Comparison of ENCODE assay signal across 12 mouse cellular contexts in the genomic region with DNA sequence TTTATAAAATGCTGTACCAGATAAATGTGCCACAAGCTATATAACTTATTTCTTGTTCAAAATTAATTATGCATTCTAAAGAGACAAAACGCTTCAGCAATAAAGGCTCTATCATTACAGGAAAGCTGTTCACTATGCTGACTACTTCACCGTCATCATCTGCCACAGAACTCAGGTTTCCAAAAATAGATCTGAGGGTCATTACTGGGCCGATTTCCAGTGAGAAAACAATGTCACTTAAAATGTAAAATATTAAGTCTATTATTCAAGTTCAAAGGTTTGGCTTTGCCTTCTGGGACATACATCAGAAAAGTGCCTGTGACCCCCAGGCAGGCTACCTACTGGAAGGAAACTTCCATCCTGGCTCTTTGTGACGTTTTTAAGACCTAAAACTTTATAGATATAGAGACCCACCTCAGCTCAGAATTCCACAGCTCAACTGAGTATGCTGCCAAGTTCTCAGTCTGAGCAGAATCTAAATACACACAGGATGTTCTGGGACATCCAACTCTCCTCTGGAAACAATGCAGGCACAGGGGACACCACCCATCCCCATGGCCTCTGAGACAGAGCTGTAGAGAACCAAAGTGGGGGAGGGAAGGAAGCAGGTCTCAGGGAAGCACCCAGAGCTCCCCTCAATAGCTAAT. TPM values are rescaled to one million over a fixed set of nuclear protein-coding genes. Genes with fewer than 3 reads are reported as not detected.
DNase-seq lines count a peak whose midpoint lies in the region; ATAC-seq and TF ChIP-seq lines count a peak whose summit lies in the region.
"Had no signal": no experiment of that assay in that cellular context is flagged by ENCODE, and none has a peak within 500 bp of the region (broad histone marks: within the 10 kb centered on the region; RNA-seq: fewer than 3 reads in every experiment).

No protein-coding gene starts in this region.

- TF ChIP-seq CTCF in kidney, adult 2 months (conservative IDR thresholded peaks at IDR 0.05; ENCODE audit: insufficient read depth, insufficient read length, low read depth, low read length), result no peak

- H3K9me3 ChIP-seq in embryonic facial prominence, embryonic 14.5 days (ENCODE audit: control insufficient read depth, low read length), result no peaks in the 10 kb centered on the region
- H3K9me3 ChIP-seq in embryonic facial prominence, embryonic 10.5 days, result no peaks in the 10 kb centered on the region
- H3K9me3 ChIP-seq in heart, embryonic 11.5 days (replicated peaks; ENCODE audit: control insufficient read depth, low read length), result no peaks in the 10 kb centered on the region
- H3K9me3 ChIP-seq in liver, embryonic 12.5 days (replicated peaks), result no peaks in the 10 kb centered on the region
- H3K9me3 ChIP-seq: midbrain, embryonic 10.5 days had no signal

- no peak for TF ChIP-seq POLR2A in kidney, adult 2 months (IDR thresholded peaks at IDR 0.05; ENCODE audit: low read depth, low read length)

- no peaks in the 10 kb centered on the region for H3K27me3 ChIP-seq in embryonic facial prominence, embryonic 14.5 days (replicated peaks; ENCODE audit: control insufficient read depth, insufficient read depth, low read length)
- no peaks in the 10 kb centered on the region for H3K27me3 ChIP-seq in embryonic facial prominence, embryonic 10.5 days (replicated peaks; ENCODE audit: low read depth, poor library complexity, severe bottlenecking)
- no peaks in the 10 kb centered on the region for H3K27me3 ChIP-seq in heart, embryonic 11.5 days (ENCODE audit: control insufficient read depth, insufficient read depth, low read length)
- no peaks in the 10 kb centered on the region for H3K27me3 ChIP-seq in kidney, adult 2 months (replicated peaks; ENCODE audit: control insufficient read depth, insufficient read depth, low read length)
- H3K27me3 ChIP-seq in liver, embryonic 12.5 days (replicated peaks), result no peaks in the 10 kb centered on the region

- no peak overlapping the region for H3K4me2 ChIP-seq in embryonic facial prominence, embryonic 14.5 days (ENCODE audit: low read depth, low read length)
- peak overlapping the region; percentile 1; the same call in 1 of the 2 replicates for H3K4me2 ChIP-seq in heart, embryonic 11.5 days
- no peak overlapping the region for H3K4me2 ChIP-seq in liver, embryonic 12.5 days

- peak; percentile 35 for DNase-seq in embryonic facial prominence, embryonic 14.5 days (ENCODE audit: low spot score)
- DNase-seq in embryonic facial prominence, embryonic 10.5 days (ENCODE audit: low spot score), result no peak
- peak; percentile 82 for DNase-seq in kidney, adult 2 months
- DNase-seq in lung, postnatal 14 days, result peak; percentile 56
- DNase-seq in urinary bladder, postnatal 25 days (ENCODE audit: low spot score), result no peak
- DNase-seq: B cell, adult 2 months; cerebellum, adult 11 months; left cerebral cortex, postnatal 4 days had no signal

- H3K4me1 ChIP-seq in embryonic facial prominence, embryonic 14.5 days (ENCODE audit: control insufficient read depth, insufficient read depth, low read length), result peaks cover 15% of the 10 kb centered on the region; the same call in 1 of the 2 replicates
- H3K4me1 ChIP-seq in embryonic facial prominence, embryonic 10.5 days, result peaks cover 20% of the 10 kb centered on the region
- peaks cover 15% of the 10 kb centered on the region for H3K4me1 ChIP-seq in heart, embryonic 11.5 days (ENCODE audit: control insufficient read depth, insufficient read depth, low read length)
- peaks cover 4% of the 10 kb centered on the region for H3K4me1 ChIP-seq in kidney, adult 2 months (ENCODE audit: control insufficient read depth, insufficient read depth, low read length)
- no peaks in the 10 kb centered on the region for H3K4me1 ChIP-seq in liver, embryonic 12.5 days

- 36% methylated on average over 4 of the region's 4 CpGs for WGBS in embryonic facial prominence, embryonic 14.5 days
- WGBS in embryonic facial prominence, embryonic 10.5 days, result 63% methylated on average over 4 of the region's 4 CpGs
- 25% methylated on average over 4 of the region's 4 CpGs for WGBS in heart, embryonic 11.5 days (ENCODE audit: insufficient replicate concordance)
- WGBS in kidney, adult 2 months, result 19% methylated on average over 4 of the region's 4 CpGs
- WGBS in liver, embryonic 12.5 days (ENCODE audit: insufficient replicate concordance), result 35% methylated on average over 4 of the region's 4 CpGs

- no peak overlapping the region for H3K27ac ChIP-seq in embryonic facial prominence, embryonic 14.5 days (replicated peaks; ENCODE audit: low read depth, low read length)
- no peak overlapping the region for H3K27ac ChIP-seq in embryonic facial prominence, embryonic 10.5 days (replicated peaks)
- H3K27ac ChIP-seq in heart, embryonic 11.5 days (ENCODE audit: low read depth, low read length), result peak overlapping the region; percentile 46; the same call in 1 of the 2 replicates
- H3K27ac ChIP-seq in kidney, adult 2 months (ENCODE audit: insufficient read depth, low read depth, low read length), result peak overlapping the region; percentile 86
- no peak overlapping the region for H3K27ac ChIP-seq in liver, embryonic 12.5 days
- H3K27ac ChIP-seq: midbrain, embryonic 10.5 days had no signal

- no peaks in the 10 kb centered on the region for H3K36me3 ChIP-seq in embryonic facial prominence, embryonic 14.5 days (ENCODE audit: control insufficient read depth, insufficient read depth, low read length)
- no peaks in the 10 kb centered on the region for H3K36me3 ChIP-seq in embryonic facial prominence, embryonic 10.5 days (replicated peaks)
- no peaks in the 10 kb centered on the region for H3K36me3 ChIP-seq in heart, embryonic 11.5 days (ENCODE audit: control insufficient read depth, insufficient read depth, low read length)
- no peaks in the 10 kb centered on the region for H3K36me3 ChIP-seq in kidney, adult 2 months (ENCODE audit: control insufficient read depth, insufficient read depth, low read length)
- H3K36me3 ChIP-seq in liver, embryonic 12.5 days, result no peaks in the 10 kb centered on the region
- H3K36me3 ChIP-seq: midbrain, embryonic 10.5 days had no signal

- ATAC-seq in embryonic facial prominence, embryonic 14.5 days (ENCODE audit: low read depth), result no peak
- 0 out of 2 replicates have a peak, but pooled peaks have one; percentile 46 for ATAC-seq in heart, embryonic 11.5 days (replicated peaks; ENCODE audit: insufficient number of reproducible peaks, low FRiP score, low TSS enrichment)
- no peak for ATAC-seq in liver, embryonic 12.5 days
- ATAC-seq in frontal cortex, adult (ENCODE audit: low TSS enrichment), result no peak

- no peak overlapping the region for H3K9ac ChIP-seq in embryonic facial prominence, embryonic 14.5 days (ENCODE audit: low read depth, low read length)
- no peak overlapping the region for H3K9ac ChIP-seq in heart, embryonic 11.5 days (ENCODE audit: low read depth, low read length)
- H3K9ac ChIP-seq in liver, embryonic 12.5 days, result no peak overlapping the region

- H3K4me3 ChIP-seq in embryonic facial prominence, embryonic 14.5 days (ENCODE audit: low read depth, low read length), result no peak overlapping the region
- no peak overlapping the region for H3K4me3 ChIP-seq in embryonic facial prominence, embryonic 10.5 days
- no peak overlapping the region for H3K4me3 ChIP-seq in heart, embryonic 11.5 days (ENCODE audit: low read depth, low read length)
- no peak overlapping the region for H3K4me3 ChIP-seq in kidney, adult 2 months (ENCODE audit: insufficient read depth, low read depth, low read length)
- H3K4me3 ChIP-seq in liver, embryonic 12.5 days, result no peak overlapping the region
- H3K4me3 ChIP-seq: midbrain, embryonic 10.5 days had no signal

RNA-seq across cellular contexts. Expression of a gene that starts 53.4 kb away (rescaled TPM):
- 3.0 and 4.6 TPM in 2 replicates for polyA plus RNA-seq in embryonic facial prominence, embryonic 14.5 days (2014; fragmentation: Nextera tagmentation; extraction: Ambion mirVana)
- 0.57 and 0.76 TPM in 2 replicates for polyA plus RNA-seq in embryonic facial prominence, embryonic 10.5 days (2016; fragmentation: Nextera tagmentation; extraction: Ambion mirVana)
- polyA plus RNA-seq in heart, embryonic 11.5 days (2014; fragmentation: Nextera tagmentation; extraction: Ambion mirVana), result 1.4 and 2.7 TPM in 2 replicates
- polyA plus RNA-seq in kidney, adult 2 months (2012; rRNA removed), result 10.6 and 11.0 TPM in 2 replicates
- polyA plus RNA-seq in liver, embryonic 12.5 days (2016; fragmentation: Nextera tagmentation; extraction: Ambion mirVana), result 0.26 and 0.36 TPM in 2 replicates

Comparison
In these comparisons a context has a peak if more than half of its experiments do, and no peak if none do; other contexts are left out.
1. DNase-seq: peak in embryonic facial prominence, embryonic 14.5 days (single experiment), kidney, adult 2 months (single experiment) and lung, postnatal 14 days (single experiment); none in embryonic facial prominence, embryonic 10.5 days (single experiment) and urinary bladder, postnatal 25 days (single experiment).
2. H3K27ac ChIP-seq: peak in heart, embryonic 11.5 days (single experiment) and kidney, adult 2 months (single experiment); none in embryonic facial prominence, embryonic 14.5 days (single experiment), embryonic facial prominence, embryonic 10.5 days (single experiment) and liver, embryonic 12.5 days (single experiment).